Comparison of ENCODE assay signal across 6 mouse cellular contexts in the genomic region with DNA sequence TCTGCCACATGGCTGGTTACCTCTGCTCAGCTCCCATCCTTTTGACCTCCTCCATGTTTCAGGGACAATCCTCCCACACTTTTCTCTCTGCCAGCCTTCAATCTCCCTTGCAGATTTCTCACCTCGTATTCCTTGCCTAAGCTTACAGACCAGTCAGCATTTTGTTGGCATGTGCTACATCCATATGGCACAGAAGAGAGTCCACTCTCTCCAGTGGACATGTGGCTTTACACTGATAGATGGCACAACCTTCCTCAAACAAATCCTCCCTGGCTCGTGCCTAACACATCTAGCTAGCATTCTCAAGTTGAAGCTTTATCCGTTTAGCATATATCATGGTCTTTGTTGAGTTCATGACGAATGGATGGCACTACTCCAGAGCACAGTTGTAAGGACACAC.
"Had no signal": no experiment of that assay in that cellular context is flagged by ENCODE, and none has a peak within 500 bp of the region (broad histone marks: within the 10 kb centered on the region; RNA-seq: fewer than 3 reads in every experiment).

No protein-coding gene starts in this region.

- DNase-seq: kidney, postnatal 36 days; layer of hippocampus, adult 9-11 months; layer of hippocampus, postnatal 36 days; lung, adult 18-20 months; midbrain, embryonic 14.5 days; thymus, postnatal 4 days had no signal
